Mouse (Mus musculus) cerebellum, adult 11 months (tissue): ENCODE measurements at regions not wholly inside any gene's neighbourhood (a gene's known extent, or its start where the extent isn't known, plus 50 kb on each side); places are given as distances from the start of the nearest gene placed in this dataset.

ENCODE experiments used
- DNase-seq: peaks from one replicate; pipeline ENCODE4 v3.0.0; 2022

DNA sequence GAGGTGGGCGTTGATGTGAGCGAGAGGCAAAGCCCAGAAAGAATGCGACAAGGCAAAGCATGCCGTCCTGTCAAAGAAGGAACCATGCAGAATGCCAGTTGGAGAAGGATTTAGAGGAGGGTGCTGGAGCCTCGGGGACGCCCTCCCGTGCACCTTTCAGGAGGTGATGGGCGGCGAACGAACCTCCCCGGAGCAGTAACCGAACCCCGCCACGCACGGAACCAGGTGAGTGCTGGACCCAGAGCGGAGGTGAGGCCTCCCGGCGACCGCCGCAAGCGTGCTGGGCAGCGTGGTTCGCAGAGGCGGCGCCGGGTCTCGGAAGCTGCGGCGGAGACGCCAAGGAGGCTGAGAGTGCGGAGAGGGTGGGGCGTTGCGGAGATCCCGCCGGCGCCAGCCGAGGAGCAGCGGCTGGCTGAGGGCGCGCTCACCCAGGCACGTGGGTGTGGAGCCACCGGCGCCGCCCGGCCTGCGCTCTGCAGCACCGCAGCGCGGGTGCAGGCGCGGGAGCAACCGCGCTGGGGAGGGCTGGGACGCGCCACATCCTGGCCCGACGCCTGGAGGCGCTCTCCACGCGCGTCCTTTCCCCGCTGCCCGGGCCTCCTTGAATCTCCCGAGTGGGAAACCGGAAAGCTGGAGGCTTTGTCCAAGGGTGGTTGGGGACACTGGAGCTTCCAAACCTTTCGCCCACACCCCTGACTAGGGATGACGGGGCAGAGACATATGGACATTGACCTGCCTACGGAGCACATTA, 178.3 kb upstream of the Topaz1 start:
- DNase-seq = no peak

DNA sequence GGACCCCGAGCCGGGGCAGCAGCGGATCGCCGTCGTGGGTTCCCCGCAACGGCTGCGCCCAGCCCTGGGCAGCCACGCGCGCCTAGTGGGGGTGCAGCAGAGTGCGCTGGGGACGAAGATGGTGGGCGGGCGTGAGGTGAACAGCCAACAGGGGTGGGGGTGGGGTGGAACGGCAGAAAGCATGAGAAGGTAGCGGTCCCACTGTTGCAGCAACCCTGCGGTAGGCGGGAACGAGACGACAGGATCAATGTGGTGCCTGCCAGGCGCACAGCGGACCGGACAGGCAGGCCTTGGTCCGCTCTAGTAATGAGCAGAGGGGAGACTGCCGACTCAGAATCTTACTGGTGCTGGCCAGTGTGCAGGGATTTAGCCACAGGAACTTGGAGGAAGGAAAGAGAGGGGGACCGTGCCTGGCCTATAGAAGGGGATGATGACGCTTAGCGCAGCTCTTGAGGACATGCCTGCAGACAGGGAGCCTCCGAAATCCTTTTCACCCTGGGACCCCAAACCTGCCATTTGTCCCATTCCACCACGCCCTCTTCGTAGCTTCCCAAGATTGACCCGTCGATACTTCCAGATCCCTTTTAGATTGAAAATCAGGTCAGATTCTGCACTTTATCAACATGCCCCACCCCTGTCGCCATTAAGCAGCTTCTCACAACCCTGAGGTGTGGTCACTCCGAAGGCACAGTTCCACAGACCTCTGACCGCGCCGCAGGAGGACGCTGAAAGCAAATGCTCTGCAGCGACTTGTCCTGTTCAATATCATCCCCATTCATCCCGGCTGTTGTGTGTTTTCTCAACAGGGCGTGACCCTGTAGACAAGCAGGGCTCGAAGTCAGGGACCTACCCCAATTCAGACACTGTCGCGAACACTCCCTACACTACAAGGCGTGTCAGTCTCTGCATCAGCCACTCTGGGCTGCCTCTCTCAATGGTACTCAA, 177.4 kb upstream of the Topaz1 start:
- DNase-seq = no peak

DNA sequence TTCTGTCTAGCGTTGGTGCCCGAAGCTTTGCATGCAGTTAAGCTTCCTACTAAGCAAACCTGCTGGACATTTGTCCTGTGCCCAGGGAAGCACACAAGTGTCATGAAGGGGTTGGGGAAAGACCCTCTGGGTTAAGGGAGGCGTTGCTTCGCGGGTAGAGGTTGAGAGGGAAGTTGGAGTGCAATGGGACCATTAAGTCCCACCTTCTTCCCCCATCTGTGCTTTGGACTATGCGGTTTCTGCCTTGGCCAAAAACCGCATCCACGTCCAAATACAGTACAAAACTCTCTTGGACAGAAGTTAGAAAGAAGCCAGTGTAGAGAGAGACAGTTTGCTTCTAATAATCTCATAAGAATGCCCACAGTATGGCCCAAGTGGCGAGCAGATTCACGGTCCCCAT, 176.1 kb upstream of the Topaz1 start:
- no peak for DNase-seq

DNA sequence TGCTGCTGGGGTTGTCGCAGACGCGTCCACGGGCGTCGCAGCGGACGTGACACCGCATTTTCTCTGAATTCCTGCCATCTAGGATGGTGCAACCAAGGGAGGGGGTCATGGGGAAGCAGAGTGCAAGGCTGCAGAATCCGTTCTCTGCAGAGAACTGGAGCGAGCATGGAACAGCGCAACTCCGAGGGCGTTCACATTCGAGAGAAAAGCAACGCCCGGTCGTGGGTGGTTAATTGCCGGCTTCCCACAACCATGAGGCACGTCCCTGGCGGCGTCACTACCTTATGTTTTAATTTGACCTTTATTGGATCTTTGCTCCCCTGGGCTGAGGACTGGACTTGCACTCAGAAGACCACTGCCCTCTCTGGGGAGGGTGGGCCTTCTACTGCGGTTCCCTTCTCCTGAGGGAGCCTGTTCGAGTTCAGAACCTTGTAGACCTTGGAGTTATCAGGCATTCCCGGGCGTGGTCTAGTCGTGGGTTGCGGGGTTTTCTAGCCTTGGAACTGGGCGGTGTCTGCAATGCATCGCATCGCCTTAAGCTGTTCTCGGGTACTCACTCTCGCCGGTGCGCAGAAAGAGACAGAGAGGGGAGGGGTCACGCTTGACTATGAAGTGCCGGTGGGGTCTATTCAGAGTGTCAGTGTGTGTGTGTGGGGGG, 175.6 kb upstream of the Topaz1 start:
- no peak for DNase-seq

DNA sequence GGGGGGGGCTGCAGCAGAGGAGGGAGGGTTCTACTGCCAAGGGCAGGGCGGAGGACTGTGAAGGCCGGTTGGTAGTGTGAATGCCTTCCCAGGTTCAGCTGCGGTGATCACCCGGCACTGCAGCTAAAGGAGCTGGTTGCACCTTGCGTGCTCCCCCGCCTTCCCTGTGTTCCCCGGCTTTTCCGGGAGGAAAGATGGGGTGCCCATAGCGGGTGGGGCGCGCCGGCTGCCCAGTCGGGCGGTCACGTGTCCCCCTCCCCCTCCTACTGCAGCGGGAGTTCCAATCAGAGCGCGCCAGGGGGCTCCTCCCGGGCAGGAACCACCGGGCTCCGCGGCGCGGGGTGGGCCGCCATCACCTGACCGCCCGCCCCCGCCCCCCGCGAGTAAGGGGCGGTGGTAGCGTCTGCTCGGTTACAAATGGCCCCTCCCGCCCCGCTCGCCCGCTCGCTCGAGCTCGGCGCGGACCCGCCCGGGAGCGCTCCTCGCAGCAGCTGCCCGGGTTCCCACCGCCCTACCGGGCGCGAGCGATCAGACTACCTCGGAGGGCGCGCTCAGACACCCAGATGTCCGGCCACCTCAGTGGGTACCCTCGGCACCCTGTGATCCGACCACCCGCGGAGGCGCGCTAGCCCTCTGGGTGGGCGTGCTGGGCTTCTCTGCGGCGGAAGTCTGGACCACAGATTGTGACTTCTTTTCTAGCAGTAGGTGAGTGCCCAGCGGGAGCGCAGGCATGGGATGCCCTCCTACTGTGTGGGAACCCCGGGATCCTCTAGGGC, 174.9 kb upstream of the Topaz1 start:
- peak; percentile 20 for DNase-seq

DNA sequence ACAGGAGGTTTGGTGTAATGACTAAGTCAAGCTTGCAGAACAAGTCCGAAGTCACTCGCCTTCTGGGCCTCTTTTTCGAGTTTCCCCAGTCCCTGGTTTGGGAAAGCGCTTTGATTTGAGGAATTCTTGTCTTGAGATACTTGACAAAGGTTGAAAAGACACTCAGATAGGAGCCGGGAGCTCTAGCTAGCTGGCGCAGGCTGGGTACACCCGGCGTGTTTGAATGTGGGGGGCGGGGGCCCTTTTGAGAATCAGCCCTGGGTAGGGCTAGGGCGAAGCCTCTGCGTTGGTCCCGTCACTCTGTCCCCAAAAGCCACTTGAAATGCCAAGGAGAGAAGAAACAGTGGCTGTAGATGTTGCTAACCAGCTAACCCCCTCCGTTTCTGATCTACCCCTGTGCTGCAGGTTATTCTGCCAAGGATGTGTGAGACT, 174.3 kb upstream of the Topaz1 start:
- no peak for DNase-seq

DNA sequence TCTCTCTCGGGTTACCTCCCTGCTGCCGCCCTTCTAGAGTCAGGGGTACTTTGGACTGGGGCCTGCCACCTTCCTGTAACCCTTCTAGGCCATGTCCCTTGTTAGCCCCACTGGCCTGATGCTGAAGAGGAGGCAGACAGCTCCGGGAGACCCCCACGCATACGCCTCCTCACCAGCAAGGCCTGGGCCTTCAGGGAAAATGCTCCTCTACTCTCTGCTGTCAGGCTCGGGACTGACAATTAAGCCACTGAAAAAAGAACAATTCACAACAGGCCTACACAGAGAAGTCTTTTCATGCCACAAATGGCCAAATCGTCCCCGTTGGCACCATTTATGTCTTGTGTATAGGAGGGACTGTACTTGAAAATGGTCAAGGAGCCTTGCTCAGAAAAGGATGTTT, 161.9 kb upstream of the Topaz1 start:
- DNase-seq = no peak

DNA sequence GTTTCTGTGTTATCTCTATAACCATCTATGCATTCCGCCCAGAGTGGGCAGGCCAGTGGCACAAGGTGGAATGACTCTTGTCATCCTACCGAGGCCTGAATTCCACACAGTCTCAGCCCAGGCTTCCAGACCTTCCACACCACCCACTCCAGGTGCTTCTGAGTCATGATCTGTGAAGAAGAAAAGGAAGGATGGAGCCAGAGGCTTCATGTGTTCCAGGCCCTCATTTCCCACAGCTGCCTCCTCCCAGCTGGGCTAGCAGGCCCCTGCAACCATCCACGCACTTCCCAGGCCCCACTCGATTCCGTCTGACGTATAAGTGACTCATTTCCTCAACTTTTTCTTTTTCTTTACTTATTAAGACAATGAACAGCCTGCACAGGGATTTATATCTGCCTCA, 160.7 kb upstream of the Topaz1 start:
- DNase-seq = no peak

DNA sequence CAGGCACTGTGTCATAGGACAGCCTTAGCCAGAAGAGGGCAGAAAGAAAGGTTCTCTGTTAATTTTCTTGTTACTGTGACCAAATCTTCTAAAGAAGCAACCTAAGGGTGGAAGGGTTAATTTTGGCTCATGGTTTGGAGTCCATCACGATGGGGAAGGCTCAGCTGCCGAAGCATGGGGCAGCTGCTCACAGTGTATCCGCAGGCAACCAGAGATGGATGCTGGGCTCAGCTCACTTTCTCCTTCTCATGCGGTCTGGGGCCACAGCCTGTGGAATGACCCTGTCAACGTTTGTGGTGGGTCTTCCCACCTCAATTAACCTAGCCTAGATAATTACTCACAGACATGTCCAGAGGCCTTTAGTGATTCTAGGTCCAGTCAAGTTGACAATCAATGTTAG, 160.2 kb upstream of the Topaz1 start:
- DNase-seq = no peak

DNA sequence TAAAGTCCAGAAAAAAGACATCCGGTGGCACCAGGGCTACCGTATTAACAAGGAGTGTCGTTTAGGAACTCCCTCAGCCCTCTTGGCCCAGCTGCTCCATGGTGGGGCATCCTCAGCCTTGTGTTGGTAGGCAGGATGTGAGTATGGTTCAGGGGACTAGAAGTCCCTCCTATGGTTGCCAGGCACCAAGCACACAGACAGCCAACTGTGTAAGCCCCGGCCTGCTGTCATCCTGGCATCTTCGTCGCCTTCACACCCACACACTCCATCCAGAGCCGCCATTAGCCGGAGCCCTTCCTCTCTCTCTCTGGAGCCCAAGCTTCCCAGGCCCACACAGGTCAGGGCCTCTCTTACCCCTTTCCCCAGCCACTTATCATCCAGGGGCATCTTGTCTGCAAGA, 158.9 kb upstream of the Topaz1 start:
- DNase-seq = no peak

DNA sequence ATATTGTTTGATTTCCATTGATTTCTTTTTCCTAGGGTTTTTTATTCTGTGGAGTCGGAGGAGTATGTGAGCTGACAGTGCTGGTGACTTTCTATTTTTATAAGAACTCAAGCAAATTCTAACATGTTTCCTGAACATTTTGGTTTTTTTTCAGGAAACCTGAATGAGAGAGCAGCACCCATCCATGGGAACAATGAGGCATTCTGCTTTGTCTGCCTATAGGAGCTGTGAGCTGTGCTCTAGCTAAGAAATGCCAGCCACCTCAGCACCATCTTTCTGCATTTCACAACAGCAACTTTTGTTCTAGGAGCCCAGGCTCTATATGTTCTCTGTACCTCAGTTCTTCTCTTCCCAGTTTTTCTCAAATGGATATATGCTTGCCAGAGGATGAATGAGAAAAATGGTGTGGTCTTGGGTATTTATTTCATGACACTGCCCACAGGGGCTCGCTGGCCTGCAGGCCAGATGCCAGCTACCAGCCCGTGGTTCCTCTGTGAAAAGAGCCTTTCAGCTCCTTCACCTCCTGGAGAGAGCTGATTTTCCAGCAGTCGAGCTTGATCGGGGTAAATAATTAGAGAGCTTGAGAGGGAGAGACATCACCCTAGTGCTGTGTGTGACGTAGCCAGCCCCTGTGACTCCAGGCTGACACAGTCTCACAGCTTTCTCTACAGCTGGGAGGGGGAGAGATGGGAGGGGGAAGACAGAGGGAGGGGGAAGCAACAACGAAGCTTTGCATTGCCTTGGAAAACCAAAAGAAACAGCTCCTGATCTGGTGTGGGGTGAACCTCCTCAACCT, 154.1 kb upstream of the Topaz1 start:
- DNase-seq = no peak

DNA sequence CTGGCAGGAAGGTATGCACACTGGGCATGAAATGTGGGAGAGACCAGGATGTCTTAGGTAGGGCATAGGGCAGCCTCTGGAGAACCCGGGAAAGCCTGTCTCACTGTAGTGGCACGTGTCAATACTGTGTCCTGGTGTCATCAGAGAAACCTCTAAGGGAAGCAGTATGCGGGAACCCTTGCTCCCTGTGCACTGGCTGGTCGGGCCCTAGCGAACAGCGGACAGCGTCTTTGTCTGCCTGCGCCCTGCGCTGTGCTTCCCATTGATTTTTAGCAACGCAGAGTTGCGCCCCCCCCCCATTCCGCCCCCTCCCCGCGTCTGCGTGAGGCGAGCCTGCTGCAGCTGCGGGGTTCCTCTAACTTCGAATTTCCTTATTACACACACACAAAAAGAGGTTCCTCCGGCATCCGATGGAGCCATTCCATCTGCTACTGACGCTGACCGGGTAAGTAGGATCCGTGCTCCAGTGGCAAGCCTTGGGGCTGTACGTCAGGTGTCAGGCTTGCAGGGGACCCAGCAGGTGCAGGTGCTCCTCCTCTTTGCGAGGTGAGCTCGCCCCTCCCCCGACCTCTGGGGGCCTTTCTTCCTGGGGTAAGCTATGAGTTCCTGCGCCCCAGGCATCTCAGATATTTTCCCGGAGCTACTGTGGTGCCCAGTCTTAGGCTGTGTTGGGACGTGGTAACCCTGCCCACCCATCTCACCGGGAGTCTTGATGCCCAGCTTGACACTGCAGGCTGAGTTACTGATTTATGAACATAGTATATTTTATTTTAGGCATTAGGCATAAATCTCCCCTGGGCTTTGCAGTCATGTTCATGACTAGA, 151.8 kb upstream of the Topaz1 start:
- DNase-seq = no peak

DNA sequence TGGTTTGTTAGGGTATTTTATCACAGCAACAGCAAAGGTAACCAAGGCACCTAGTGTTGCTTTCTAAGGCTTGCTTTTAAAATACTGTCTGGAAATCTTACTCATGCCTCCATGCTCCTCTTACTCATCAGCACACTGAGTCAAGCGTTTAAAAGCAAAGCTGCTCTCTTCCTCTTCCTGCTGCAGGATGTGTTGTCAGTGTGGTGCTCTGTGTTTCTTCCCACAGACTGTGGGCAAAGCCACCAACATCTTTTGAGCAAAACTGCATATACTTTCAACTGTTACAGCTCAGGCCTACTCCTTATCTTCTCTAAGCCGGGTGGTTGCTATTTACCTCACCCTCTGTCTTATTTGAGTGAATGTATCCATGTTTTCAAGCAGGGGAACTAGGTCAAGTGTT, 144.0 kb upstream of the Topaz1 start:
- no peak for DNase-seq

DNA sequence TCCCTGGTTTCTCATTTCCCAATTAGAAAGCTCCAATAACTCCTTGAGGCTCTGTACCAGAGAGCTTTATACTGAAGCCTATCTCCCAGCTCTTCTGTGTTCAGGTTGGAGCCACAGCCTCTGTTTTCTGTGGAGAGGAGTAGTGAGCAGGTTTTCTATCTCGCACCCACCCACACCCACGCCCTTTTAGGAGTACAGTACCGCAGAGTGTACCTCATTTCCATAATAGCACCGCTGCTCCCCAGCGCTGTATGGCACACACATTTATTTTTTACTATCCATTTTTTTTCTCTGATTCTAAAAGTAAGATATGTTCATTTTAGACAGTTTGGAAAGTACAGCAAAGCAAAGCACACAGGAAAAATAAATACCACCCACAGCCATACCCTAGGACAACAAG, 137.5 kb upstream of the Topaz1 start:
- no peak for DNase-seq

DNA sequence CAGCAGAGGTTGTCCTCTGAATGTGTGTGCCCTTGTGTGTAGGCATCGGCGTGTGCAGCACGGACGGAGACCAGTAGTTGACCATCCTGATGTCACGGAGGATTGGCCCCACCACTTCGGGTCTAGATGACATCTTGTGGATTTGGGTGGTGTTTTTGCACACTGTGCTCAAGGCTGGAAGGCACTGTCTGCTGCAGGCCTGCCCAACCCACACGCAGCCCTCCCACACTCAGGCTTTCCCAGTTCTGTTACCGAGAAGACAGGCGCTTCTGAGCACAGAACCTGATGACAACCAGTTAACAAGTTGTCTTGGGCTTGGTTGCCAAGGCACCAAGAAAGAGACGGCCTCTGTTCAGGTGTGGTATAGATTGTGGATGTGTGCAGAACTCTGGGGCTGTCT, 136.2 kb upstream of the Topaz1 start:
- no peak for DNase-seq

DNA sequence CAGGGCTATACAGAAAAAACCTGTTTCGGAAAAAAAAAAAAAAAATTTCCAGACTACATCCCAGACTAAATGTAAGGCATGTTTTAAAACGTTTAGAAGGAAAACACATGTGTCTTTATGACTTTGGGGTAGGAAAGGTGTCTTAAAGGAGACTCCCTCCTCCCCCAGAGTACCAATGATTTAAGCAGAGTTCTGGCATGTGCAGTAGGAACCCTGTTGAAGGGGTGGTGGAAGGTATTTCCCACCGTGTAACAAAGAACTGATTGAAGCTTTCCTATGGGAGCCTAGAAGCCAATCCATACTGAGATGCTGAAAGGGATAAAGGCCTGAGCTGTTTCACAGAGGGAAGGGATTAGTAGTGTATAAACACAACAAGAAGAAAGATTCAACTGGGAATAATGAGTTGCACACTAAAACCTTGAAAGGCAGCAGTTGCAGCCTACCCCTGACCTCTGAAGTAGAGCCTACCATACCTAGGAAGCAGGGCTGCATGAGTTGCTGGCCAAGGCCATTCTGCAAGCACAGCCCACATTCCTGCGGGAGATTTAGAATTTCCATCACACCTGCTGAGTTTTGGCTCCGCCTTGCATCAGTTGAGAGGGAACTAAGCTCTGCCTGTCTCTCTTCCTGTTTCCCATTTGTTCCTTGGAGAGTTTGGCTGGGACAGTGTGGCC, 132.4 kb upstream of the Topaz1 start:
- no peak for DNase-seq

DNA sequence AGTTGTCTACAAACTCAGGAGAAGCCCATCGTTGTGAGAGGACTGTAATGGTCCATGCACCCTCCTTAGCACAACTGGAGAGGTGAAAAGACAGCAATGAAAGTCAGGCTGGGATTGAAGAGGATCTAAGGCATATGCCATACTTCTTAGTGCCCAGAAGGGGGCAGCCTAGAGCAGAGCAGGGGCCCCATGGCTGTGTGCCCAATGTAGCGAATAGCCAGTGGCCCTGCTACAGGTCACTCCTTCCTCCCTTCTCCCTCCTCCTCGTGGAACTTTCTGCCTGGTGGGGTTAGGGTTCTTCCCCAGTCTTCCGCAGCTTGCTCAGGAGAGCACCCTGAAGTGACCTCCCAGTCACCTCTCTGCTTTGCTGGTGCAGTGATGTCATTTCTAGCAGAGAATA, 131.8 kb upstream of the Topaz1 start:
- peak; percentile 12 for DNase-seq

DNA sequence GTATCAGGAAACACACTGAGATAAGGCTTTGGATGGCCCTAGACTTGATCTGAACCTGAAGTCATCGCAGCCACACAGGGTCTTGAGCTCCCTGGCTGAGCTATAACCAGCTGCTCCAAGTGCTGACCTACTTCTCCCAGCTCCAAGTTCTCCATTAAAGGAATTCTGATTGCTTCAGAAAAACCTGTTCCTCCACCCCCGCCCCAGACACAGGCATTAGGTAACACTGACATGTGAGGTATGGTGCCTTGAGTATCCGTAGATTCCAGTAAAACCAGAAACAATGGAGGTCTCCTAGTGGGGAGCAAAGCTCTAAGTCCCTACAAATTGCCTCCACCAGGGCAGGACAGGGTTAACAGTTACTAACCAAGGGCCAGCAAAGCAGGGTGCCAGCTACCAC, 129.4 kb upstream of the Topaz1 start:
- no peak for DNase-seq

DNA sequence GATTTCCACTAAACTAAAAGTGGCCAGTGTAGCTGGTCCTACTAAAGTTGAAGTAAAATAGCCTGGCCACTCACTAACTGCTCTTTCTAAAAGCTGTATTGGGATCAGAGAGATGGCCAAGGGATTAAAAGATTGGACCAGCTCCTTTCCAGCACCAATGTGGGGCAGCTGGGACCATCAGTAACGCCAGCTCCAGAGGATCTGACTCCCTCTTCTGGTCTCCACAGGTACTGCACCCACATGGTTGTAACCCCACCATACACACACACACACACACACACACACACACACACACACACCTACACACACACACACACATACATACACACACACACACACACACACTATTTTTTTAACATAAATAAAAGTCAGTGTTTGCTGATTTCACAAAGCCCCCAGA, 122.1 kb upstream of the Topaz1 start:
- DNase-seq = no peak

DNA sequence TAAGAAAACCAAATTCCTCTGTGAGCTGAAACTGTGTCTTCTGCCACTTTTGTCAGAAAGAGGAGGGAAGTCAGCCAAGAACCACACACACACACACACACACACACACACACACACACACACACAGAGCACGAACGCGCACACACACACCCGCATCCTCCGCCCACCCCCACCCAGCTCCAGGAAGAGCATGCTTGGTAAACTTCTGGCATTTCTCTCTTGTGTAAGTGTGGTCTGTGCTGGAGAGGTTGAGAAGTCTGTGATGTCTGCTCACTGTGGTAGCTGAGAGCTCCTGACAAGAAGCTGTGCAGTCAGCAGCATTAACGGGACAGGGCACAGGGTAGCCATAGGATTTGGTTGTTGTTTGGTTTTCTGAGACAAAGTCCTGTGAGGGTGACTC, 120.8 kb upstream of the Topaz1 start:
- no peak for DNase-seq
